Mouse (Mus musculus): ENCODE measurements around the gene Klhl26. TPM values are rescaled to one million over a fixed set of nuclear protein-coding genes. Genes with fewer than 3 reads are reported as not detected.

The Klhl26 gene
- polyA plus RNA-seq, 1 experiment from 2014 or later, result 28.5 TPM

DNA sequence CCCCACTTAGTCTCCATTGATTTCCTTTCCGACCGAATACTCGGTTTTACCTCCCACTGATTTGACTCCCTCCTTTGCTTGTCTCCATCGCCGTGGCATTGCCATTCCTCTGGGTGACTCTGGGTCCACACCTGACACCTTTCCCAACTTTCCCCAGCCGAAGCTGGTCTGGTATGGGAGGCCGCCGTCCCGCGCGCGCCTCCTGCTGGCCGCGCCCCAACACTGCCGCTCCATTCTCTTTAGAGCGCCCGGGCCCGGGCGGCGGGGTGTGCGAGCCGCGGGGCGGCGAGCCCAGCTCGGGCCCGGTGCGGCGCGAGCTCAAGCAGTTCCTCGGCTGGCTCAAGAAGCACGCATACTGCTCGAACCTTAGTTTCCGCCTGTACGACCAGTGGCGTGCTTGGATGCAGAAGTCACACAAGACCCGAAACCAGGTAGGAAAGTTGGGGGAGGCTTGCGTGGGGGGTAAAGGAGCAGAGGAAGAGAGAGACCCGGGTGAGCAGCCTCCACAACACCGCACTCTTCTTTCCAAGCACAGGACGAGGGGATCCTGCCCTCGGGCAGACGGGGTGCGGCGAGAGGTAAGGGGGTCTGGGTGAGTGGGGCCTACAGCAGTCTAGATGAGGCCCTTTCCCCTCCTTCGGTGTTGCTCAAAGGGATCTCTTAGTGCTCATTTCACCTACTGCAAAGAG, 26.4 kb upstream of the Klhl26 start:
- ATAC-seq (ENCODE audit: low FRiP score) (no peak), DNase-seq (ENCODE audit: low spot score) (peak; percentile 68)
- no peaks in the 10 kb centered on the region for H3K9me3 ChIP-seq (ENCODE audit: control insufficient read depth, low read length)
- H3K4me2 ChIP-seq (replicated peaks), result 0 out of 2 replicates have a peak overlapping the region, but pooled peaks have one; percentile 5
- WGBS, result 13% methylated on average over 46 of the region's 46 CpGs
- peaks cover 61% of the 10 kb centered on the region for H3K27me3 ChIP-seq (ENCODE audit: control insufficient read depth, insufficient read depth, low read length)
- H3K36me3 ChIP-seq (replicated peaks; ENCODE audit: control insufficient read depth, insufficient read depth), result peaks cover 24% of the 10 kb centered on the region
- no peak overlapping the region for H3K4me3 ChIP-seq (replicated peaks; ENCODE audit: low read length)
- peaks cover 32% of the 10 kb centered on the region for H3K4me1 ChIP-seq (replicated peaks; ENCODE audit: control insufficient read depth, insufficient read depth, low read length)
- no peak overlapping the region for H3K27ac ChIP-seq
- no peak overlapping the region for H3K9ac ChIP-seq

DNA sequence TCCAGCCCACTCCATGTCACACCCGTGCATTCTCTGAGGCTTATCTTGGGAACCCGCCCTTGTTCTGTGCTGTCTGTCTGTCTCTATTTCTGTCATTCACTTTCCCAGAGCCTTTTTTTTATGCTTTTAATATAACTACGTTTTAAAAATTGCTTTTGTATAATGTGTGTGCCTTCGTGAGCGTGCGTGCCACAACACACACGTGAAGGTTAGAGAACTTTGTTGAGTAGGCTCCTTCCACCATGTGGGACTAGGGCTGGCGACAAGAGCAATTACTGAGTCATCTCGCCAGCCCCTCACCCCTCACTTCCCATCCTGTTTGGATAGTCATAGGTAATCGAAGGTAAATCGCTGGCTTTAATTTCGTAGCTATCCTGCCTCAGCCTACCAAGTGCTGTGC, 25.8 kb upstream of the Klhl26 start:
- peaks cover 32% of the 10 kb centered on the region for H3K4me1 ChIP-seq (replicated peaks; ENCODE audit: control insufficient read depth, insufficient read depth, low read length)
- H3K9me3 ChIP-seq (ENCODE audit: control insufficient read depth, low read length), result no peaks in the 10 kb centered on the region
- DNase-seq (ENCODE audit: low spot score) (no peak), ATAC-seq (ENCODE audit: low FRiP score) (no peak)
- peaks cover 19% of the 10 kb centered on the region for H3K36me3 ChIP-seq (replicated peaks; ENCODE audit: control insufficient read depth, insufficient read depth)
- no peak overlapping the region for H3K9ac ChIP-seq
- no peak overlapping the region for H3K4me2 ChIP-seq (replicated peaks)
- peaks cover 68% of the 10 kb centered on the region for H3K27me3 ChIP-seq (ENCODE audit: control insufficient read depth, insufficient read depth, low read length)
- H3K4me3 ChIP-seq (replicated peaks; ENCODE audit: low read length), result no peak overlapping the region
- no peak overlapping the region for H3K27ac ChIP-seq
- 44% methylated on average over 12 of the region's 12 CpGs for WGBS

DNA sequence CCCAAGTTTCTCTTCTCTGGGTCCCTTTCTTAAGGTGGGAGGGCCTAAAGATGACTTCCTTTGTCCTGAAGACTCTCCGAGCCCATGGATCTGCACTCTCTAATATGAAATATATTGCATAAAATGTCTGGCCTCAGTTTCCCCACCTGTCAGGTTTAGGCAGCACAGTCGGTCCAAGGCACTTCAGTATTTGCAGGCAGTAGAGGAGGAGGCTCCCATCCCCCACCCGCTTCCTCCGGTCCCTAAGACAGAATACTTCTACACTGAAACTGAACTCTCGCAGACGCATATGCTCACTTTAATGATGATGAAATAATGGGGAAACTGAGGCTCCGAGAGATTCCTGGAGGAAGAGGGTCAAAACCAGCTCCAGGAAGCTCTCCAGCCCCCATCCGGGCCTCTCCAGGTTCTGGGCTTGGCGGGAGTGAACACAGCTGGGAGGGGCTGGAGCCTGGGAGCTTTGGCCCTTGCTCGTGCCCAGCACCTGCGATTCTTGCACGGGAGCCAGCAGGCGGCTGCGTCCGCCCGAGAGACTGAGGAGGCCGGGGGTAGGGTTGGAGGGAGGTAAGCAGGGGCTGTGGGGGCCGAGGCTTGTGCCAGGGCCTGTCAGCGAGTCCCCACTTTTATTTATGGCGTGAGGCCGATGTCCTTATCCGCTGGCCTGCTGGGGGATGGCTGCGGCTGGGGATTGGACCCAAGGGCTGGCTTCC, 25.2 kb upstream of the Klhl26 start:
- DNase-seq (ENCODE audit: low spot score), result no peak
- peaks cover 73% of the 10 kb centered on the region for H3K27me3 ChIP-seq (ENCODE audit: control insufficient read depth, insufficient read depth, low read length)
- ATAC-seq (ENCODE audit: low FRiP score), result no peak
- H3K4me1 ChIP-seq (replicated peaks; ENCODE audit: control insufficient read depth, insufficient read depth, low read length), result peaks cover 32% of the 10 kb centered on the region
- H3K4me2 ChIP-seq (replicated peaks), result no peak overlapping the region
- H3K9me3 ChIP-seq (ENCODE audit: control insufficient read depth, low read length), result no peaks in the 10 kb centered on the region
- WGBS, result 17% methylated on average over 22 of the region's 23 CpGs
- H3K36me3 ChIP-seq (replicated peaks; ENCODE audit: control insufficient read depth, insufficient read depth), result peaks cover 13% of the 10 kb centered on the region
- no peak overlapping the region for H3K27ac ChIP-seq
- no peak overlapping the region for H3K4me3 ChIP-seq (replicated peaks; ENCODE audit: low read length)
- H3K9ac ChIP-seq, result no peak overlapping the region

DNA sequence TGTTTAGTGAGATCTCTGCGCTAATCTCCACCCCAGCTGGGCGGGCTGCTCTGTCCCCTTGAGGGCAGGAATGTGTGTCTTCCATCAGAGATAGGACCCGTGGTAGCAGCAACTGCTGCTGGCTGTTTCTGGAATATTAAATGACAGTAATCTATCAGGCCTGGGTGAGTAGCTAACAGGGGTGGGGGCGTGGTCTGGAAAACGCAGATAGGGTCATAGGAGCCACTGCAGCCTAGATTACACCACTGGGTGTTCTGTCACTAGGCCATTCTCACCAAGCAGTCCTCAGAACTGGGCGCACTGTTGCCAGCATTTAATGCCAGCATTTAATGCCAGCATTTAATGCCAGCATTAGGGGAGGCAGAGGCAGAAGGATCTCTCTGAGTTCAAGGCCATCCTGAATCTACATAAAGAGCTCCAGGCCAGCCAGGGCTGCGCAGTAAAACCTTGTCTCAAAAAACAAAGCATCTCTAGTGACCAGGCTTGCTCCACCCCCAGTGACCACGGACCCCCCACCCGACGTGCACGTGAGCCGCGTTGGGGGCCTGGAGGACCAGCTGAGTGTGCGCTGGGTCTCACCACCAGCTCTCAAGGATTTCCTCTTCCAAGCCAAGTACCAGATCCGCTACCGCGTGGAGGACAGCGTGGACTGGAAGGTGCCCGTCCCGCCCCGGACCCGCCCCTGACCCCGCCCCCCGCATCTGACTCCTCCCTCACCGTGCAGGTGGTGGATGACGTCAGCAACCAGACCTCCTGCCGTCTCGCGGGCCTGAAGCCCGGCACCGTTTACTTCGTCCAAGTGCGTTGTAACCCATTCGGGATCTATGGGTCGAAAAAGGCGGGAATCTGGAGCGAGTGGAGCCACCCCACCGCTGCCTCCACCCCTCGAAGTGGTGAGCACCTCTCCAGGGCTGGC, 23.9 kb upstream of the Klhl26 start:
- Histone ChIP-seq H3K9ac (no peak overlapping the region), H3K27me3 (ENCODE audit: control insufficient read depth, insufficient read depth, low read length) (peaks cover 87% of the 10 kb centered on the region), H3K4me1 (replicated peaks; ENCODE audit: control insufficient read depth, insufficient read depth, low read length) (peaks cover 29% of the 10 kb centered on the region), H3K27ac (no peak overlapping the region), H3K36me3 (replicated peaks; ENCODE audit: control insufficient read depth, insufficient read depth) (peaks cover 10% of the 10 kb centered on the region; the same call in 1 of the 2 replicates), H3K4me3 (replicated peaks; ENCODE audit: low read length) (0 out of 2 replicates have a peak overlapping the region, but pooled peaks have one; percentile 3), H3K4me2 (replicated peaks) (peak overlapping the region; percentile 28), H3K9me3 (ENCODE audit: control insufficient read depth, low read length) (no peaks in the 10 kb centered on the region)
- no peak for ATAC-seq (ENCODE audit: low FRiP score)
- WGBS, result 8% methylated on average over 39 of the region's 39 CpGs
- no peak for DNase-seq (ENCODE audit: low spot score)

DNA sequence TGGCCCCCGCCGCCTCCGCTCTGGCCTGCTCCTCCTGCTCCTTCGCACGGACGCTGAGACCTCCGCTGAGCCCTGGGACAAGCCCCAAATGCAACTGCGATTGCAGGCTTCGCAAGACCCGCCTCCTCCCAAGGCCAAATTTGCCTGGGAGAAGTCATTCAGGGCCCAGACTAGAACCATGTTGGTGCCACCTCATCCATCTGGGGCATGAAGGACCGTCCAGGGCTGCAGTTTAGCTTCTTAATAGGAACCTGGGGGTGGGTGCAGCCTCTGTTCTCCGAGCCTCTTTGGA, 18.9 kb upstream of the Klhl26 start:
- Histone ChIP-seq H3K4me2 (replicated peaks) (0 out of 2 replicates have a peak overlapping the region, but pooled peaks have one; percentile 25), H3K4me1 (replicated peaks; ENCODE audit: control insufficient read depth, insufficient read depth, low read length) (peaks cover 24% of the 10 kb centered on the region), H3K9me3 (ENCODE audit: control insufficient read depth, low read length) (no peaks in the 10 kb centered on the region), H3K4me3 (replicated peaks; ENCODE audit: low read length) (peak overlapping the region; percentile 16), H3K27me3 (ENCODE audit: control insufficient read depth, insufficient read depth, low read length) (peaks cover 98% of the 10 kb centered on the region), H3K36me3 (replicated peaks; ENCODE audit: control insufficient read depth, insufficient read depth) (no peaks in the 10 kb centered on the region), H3K9ac (no peak overlapping the region), H3K27ac (no peak overlapping the region)
- ATAC-seq (ENCODE audit: low FRiP score) (no peak), DNase-seq (ENCODE audit: low spot score) (no peak)
- 5% methylated on average over 12 of the region's 12 CpGs for WGBS

DNA sequence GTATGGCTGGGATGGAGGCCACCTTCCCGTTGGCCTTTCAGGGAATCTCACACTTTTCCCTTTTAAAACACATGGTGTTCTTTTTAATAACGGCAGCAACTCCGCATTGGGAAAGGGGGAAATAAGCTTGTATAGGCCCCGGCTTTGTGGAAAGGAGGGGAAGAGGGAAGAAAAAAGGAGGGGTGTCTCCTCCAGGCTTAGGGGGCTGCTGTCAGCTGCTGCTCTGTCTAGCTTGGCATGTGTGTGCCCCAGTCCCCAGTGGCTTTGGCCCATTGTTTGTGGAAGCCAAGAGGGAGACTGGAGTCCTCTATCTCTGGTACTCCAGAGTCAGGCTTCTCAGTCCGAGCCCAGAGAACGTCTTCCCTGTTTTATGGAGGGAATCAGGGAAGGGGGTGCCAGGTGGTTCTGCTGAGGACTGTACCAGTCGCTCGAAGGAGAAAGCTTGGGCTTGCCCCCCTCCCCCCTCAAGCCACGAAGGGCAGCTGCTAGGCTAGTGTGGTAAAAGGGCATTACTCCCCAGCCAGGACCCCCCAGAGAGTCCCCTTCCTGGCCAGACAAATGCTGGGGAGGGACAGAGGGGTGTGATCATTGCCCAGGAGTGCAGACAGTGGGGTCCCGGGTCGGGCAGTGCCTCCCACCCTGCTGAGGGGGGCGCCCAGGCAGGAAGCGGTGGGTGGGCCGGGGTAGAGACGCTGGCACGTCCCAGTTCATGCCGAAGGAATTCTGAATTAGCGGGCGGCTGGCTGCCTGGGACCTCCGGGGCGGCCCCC, 18.4 kb upstream of the Klhl26 start:
- ATAC-seq (ENCODE audit: low FRiP score) (no peak), DNase-seq (ENCODE audit: low spot score) (no peak)
- 0 out of 2 replicates have a peak overlapping the region, but pooled peaks have one; percentile 8 for H3K9ac ChIP-seq
- peaks cover 98% of the 10 kb centered on the region for H3K27me3 ChIP-seq (ENCODE audit: control insufficient read depth, insufficient read depth, low read length)
- H3K36me3 ChIP-seq (replicated peaks; ENCODE audit: control insufficient read depth, insufficient read depth), result no peaks in the 10 kb centered on the region
- H3K27ac ChIP-seq, result no peak overlapping the region
- H3K4me3 ChIP-seq (replicated peaks; ENCODE audit: low read length), result peak overlapping the region; percentile 16
- H3K4me2 ChIP-seq (replicated peaks), result peak overlapping the region; percentile 52; the same call in 1 of the 2 replicates
- no peaks in the 10 kb centered on the region for H3K9me3 ChIP-seq (ENCODE audit: control insufficient read depth, low read length)
- WGBS, result 2% methylated on average over 21 of the region's 21 CpGs
- peaks cover 23% of the 10 kb centered on the region for H3K4me1 ChIP-seq (replicated peaks; ENCODE audit: control insufficient read depth, insufficient read depth, low read length)

DNA sequence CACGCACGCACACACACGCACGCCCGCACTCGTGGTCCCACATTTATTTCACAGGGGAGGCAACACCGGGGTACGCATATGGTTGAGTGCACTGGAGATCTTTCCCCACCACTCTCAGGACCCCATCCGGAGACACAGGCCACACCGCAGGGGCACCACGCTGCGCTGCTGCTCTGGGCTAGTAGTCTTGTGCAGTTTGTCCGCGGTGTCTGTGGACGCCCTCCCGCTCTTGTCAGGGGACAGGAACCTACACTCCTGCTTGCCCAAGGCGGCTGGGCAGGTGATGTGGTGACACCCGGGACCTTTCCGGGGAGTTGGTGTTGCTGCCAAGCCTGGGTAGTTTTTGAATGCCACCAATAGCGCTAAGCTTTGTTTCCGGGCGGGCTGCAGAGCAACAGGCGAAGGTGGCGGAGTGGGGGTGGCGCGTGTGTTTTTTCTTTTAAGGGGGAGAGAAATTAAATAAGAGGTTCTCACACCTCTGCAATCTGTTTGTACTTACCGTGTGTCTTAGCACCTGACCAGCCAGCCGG, 17.7 kb upstream of the Klhl26 start:
- 2% methylated on average over 28 of the region's 28 CpGs for WGBS
- H3K9me3 ChIP-seq (ENCODE audit: control insufficient read depth, low read length), result no peaks in the 10 kb centered on the region
- peaks cover 98% of the 10 kb centered on the region for H3K27me3 ChIP-seq (ENCODE audit: control insufficient read depth, insufficient read depth, low read length)
- no peaks in the 10 kb centered on the region for H3K36me3 ChIP-seq (replicated peaks; ENCODE audit: control insufficient read depth, insufficient read depth)
- H3K27ac ChIP-seq, result no peak overlapping the region
- H3K4me2 ChIP-seq (replicated peaks), result peak overlapping the region; percentile 52; the same call in 1 of the 2 replicates
- ATAC-seq (ENCODE audit: low FRiP score), result no peak
- H3K4me1 ChIP-seq (replicated peaks; ENCODE audit: control insufficient read depth, insufficient read depth, low read length), result peaks cover 23% of the 10 kb centered on the region
- H3K4me3 ChIP-seq (replicated peaks; ENCODE audit: low read length), result 0 out of 2 replicates have a peak overlapping the region, but pooled peaks have one; percentile 5
- H3K9ac ChIP-seq, result no peak overlapping the region
- no peak for DNase-seq (ENCODE audit: low spot score)

DNA sequence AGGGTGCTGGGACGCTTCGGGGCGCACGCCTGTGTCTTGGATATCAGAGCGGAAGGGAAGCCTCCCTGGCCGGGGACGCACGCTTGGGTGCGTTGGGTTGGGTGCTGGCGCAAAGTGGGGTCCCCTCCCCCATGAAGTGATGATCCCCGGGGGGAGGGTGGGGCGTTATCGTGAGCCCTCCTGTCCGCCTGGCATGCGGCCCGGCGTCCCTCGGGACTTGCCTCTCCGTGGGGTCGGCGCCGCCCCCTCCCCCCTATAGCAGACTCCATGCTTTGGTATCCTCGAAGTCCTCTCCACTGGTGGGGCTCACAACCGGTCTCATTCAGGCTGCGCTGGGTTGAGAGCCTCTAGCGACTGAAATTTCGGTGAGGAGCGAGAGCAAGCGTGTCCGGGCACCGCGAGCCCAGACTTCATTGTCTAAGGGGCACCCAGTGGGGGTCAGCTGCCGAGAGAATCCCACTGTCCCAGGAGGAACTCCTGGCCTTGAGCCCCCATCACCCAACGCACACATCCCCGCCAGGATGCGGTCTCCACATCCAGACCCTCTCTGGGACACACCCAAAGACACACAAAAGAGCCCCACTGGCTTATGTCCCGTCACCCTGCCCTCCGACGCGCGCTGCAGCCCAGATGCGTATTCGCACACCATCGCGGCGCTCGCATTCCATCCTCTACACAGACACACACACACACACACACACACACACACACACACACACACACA, 17.1 kb upstream of the Klhl26 start:
- no peak overlapping the region for H3K9ac ChIP-seq
- WGBS, result 2% methylated on average over 44 of the region's 47 CpGs
- H3K4me1 ChIP-seq (replicated peaks; ENCODE audit: control insufficient read depth, insufficient read depth, low read length), result peaks cover 23% of the 10 kb centered on the region

More for the DNA sequence above, 17.1 kb upstream of the Klhl26 start:
- Histone ChIP-seq H3K4me2 (replicated peaks) (peak overlapping the region; percentile 52), H3K27ac (no peak overlapping the region), H3K9me3 (ENCODE audit: control insufficient read depth, low read length) (no peaks in the 10 kb centered on the region), H3K4me3 (replicated peaks; ENCODE audit: low read length) (peak overlapping the region; percentile 30), H3K27me3 (ENCODE audit: control insufficient read depth, insufficient read depth, low read length) (peaks cover 98% of the 10 kb centered on the region), H3K36me3 (replicated peaks; ENCODE audit: control insufficient read depth, insufficient read depth) (no peaks in the 10 kb centered on the region)
- ATAC-seq (ENCODE audit: low FRiP score) (no peak), DNase-seq (ENCODE audit: low spot score) (no peak)

All from hindbrain, embryonic 14.5 days (tissue).